Mouse (Mus musculus) embryonic facial prominence, embryonic 11.5 days (tissue): Measurements from ENCODE around the gene Pcyt1a. TPM values are rescaled to one million over a fixed set of nuclear protein-coding genes. Genes with fewer than 3 reads are reported as not detected.

ENCODE experiments used
- ATAC-seq: fragments of 200-750 bp; cut with Nextera tagmentation; replicated peaks from 2 replicates; pipeline ENCODE4 v1.8.0; 2017; ENCODE audit warnings: low read depth; ENCODE audit not compliant: insufficient number of reproducible peaks, low FRiP score, low TSS enrichment
- DNase-seq: peaks from one replicate; pipeline ENCODE4 v3.0.0-alpha.2; 2015; ENCODE audit warnings: low spot score
- H3K27ac ChIP-seq: fragments of 300-500 bp; sonication (generic); replicated peaks from 2 replicates; pipeline ENCODE4 v1.5.1; 2014; ENCODE audit warnings: mild to moderate bottlenecking, low read depth, low read length, control low read depth
- H3K27me3 ChIP-seq: fragments of 300-500 bp; sonication (generic); 2 replicates; pipeline ENCODE4 v1.6.1; 2014; ENCODE audit warnings: mild to moderate bottlenecking, low read length, moderate library complexity, mixed read lengths; ENCODE audit not compliant: control insufficient read depth, insufficient read depth
- H3K36me3 ChIP-seq: fragments of 300-500 bp; sonication (generic); replicated peaks from 2 replicates; pipeline ENCODE4 v1.6.1; 2014; ENCODE audit warnings: low read depth, mild to moderate bottlenecking, low read length, moderate library complexity, mixed read lengths; ENCODE audit not compliant: control insufficient read depth, insufficient read depth
- H3K4me1 ChIP-seq: fragments of 300-500 bp; sonication (generic); 2 replicates; pipeline ENCODE4 v1.6.1; 2014; ENCODE audit warnings: low read length, mixed read lengths; ENCODE audit not compliant: control insufficient read depth, insufficient read depth
- H3K4me2 ChIP-seq: fragments of 300-500 bp; sonication (generic); 2 replicates; pipeline ENCODE4 v1.6.1; 2014; ENCODE audit warnings: low read depth, mild to moderate bottlenecking, control low read depth, low read length, moderate library complexity
- H3K4me3 ChIP-seq: fragments of 300-500 bp; sonication (generic); 2 replicates; pipeline ENCODE4 v1.5.1; 2014; ENCODE audit warnings: low read depth, low read length, control low read depth
- H3K9ac ChIP-seq: fragments of 300-500 bp; sonication (generic); replicated peaks from 2 replicates; pipeline ENCODE4 v1.6.1; 2014; ENCODE audit warnings: mild to moderate bottlenecking, control low read depth, low read length
- H3K9me3 ChIP-seq: fragments of 300-500 bp; sonication (generic); replicated peaks from 2 replicates; pipeline ENCODE4 v1.6.1; 2016; ENCODE audit warnings: mild to moderate bottlenecking, low read length, inconsistent platforms, mixed read lengths; ENCODE audit not compliant: control insufficient read depth
- WGBS: fragments of 180-500 bp; shearing (Covaris S2); extraction: QIAGEN DNeasy Blood & Tissue Kit; methylation state at CpG from one replicate; pipeline ENCODE4 v1.1.7; 2014; 5-methylcytosine and 5-hydroxymethylcytosine counted together
- polyA plus RNA-seq: library from polyadenylated mRNA; unstranded; fragments of >200 nt; fragmentation: Nextera tagmentation; extraction: Ambion mirVana; gene quantifications from 2 replicates; pipeline ENCODE4 v1.2.1, GENCODE M21; 2014

The Pcyt1a gene
- polyA plus RNA-seq, 1 experiment from 2014 or later = 36.7 TPM

DNA sequence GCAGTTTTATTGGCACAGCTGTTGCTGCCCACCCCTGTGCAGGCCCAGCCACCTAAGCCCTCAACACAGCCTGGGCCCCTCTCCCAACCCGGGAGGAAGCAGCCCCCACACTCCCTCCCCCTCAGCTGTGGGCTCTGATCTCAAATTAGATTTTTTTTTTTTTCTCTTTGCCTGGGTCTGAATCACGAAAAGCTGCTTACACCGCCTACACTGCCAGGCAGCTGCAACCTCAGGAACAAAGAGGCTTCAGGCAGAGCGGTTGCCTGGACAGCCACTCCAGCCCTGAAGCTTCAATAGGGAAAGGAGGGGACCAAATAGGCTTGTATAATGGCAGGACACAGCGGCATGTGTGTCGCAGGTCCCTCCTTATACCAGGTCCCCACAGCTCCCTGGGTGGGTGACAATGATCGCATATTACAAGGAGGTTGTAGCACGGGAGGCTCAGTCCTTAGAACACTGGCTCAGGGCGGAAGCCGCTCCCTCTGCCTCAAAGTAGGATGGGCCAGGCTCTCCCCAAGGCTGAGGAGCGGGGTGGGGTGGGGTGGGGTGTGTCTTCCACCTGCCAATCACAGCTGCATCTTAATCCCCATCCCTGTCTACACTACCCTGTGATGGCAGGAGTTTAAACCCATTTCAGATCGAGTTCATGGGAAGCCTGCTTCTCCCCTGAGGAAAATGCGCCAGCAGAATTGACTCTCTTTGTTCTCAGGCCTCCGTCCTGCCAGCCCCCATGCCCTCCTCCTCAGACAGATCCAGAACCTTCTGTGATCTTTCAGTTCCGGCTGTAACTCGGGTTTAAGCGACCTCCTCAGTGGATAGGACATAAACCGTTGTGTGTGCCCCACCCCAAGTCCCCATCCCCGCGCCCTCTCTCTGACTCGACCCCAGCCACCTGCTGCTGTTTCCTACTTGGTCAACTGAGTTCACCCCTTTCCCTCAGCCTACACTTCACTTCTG, 85.6 kb downstream of the Pcyt1a start:
- Histone ChIP-seq H3K4me1 (no peaks in the 10 kb centered on the region), H3K27ac (peak overlapping the region; percentile 88), H3K4me3 (0 out of 2 replicates have a peak overlapping the region, but pooled peaks have one; percentile 7), H3K27me3 (no peaks in the 10 kb centered on the region), H3K9ac (peak overlapping the region; percentile 68), H3K9me3 (no peaks in the 10 kb centered on the region), H3K36me3 (no peaks in the 10 kb centered on the region), H3K4me2 (peak overlapping the region; percentile 39)
- DNase-seq = peak; percentile 75
- WGBS = 17% methylated on average over 21 of the region's 21 CpGs
- peak; percentile 90 for ATAC-seq

GRCm38 (mm10) chr16:32517785-32518481, 87.2 kb downstream of the Pcyt1a start:
- 80% methylated on average over 12 of the region's 12 CpGs for WGBS

GRCm38 (mm10) chr16:32519656-32520371, 89.1 kb downstream of the Pcyt1a start:
- Histone ChIP-seq H3K27ac (no peak overlapping the region), H3K9me3 (no peaks in the 10 kb centered on the region), H3K9ac (no peak overlapping the region), H3K4me1 (no peaks in the 10 kb centered on the region), H3K4me3 (no peak overlapping the region), H3K36me3 (no peaks in the 10 kb centered on the region), H3K27me3 (no peaks in the 10 kb centered on the region), H3K4me2 (no peak overlapping the region)
- WGBS = 80% methylated on average over 15 of the region's 15 CpGs
- DNase-seq = no peak
- no peak for ATAC-seq

More at GRCm38 (mm10) chr16:32517785-32518481, 87.2 kb downstream of the Pcyt1a start:
- ATAC-seq (no peak), DNase-seq (no peak)
- H3K27me3 ChIP-seq = no peaks in the 10 kb centered on the region
- H3K4me3 ChIP-seq = no peak overlapping the region
- no peak overlapping the region for H3K4me2 ChIP-seq
- no peaks in the 10 kb centered on the region for H3K9me3 ChIP-seq
- no peak overlapping the region for H3K27ac ChIP-seq
- H3K36me3 ChIP-seq = no peaks in the 10 kb centered on the region
- no peak overlapping the region for H3K9ac ChIP-seq
- no peaks in the 10 kb centered on the region for H3K4me1 ChIP-seq

- no peak overlapping the region for H3K27ac ChIP-seq
- WGBS = 61% methylated on average over 9 of the region's 9 CpGs
- no peak overlapping the region for H3K4me2 ChIP-seq
- no peaks in the 10 kb centered on the region for H3K9me3 ChIP-seq
- no peak overlapping the region for H3K4me3 ChIP-seq
- H3K4me1 ChIP-seq = no peaks in the 10 kb centered on the region
- DNase-seq (no peak), ATAC-seq (no peak)
- H3K27me3 ChIP-seq = no peaks in the 10 kb centered on the region
- no peak overlapping the region for H3K9ac ChIP-seq
- H3K36me3 ChIP-seq = no peaks in the 10 kb centered on the region
Measured at GRCm38 (mm10) chr16:32520372-32520748, 89.6 kb downstream of the Pcyt1a start.

- WGBS = 85% methylated on average over 6 of the region's 6 CpGs
- DNase-seq (no peak), ATAC-seq (no peak)
- Histone ChIP-seq H3K9me3 (no peaks in the 10 kb centered on the region), H3K27me3 (no peaks in the 10 kb centered on the region), H3K4me3 (no peak overlapping the region), H3K36me3 (no peaks in the 10 kb centered on the region), H3K9ac (no peak overlapping the region), H3K4me1 (no peaks in the 10 kb centered on the region), H3K4me2 (no peak overlapping the region), H3K27ac (no peak overlapping the region)
Measured at GRCm38 (mm10) chr16:32522578-32523194, 92.0 kb downstream of the Pcyt1a start.

DNA sequence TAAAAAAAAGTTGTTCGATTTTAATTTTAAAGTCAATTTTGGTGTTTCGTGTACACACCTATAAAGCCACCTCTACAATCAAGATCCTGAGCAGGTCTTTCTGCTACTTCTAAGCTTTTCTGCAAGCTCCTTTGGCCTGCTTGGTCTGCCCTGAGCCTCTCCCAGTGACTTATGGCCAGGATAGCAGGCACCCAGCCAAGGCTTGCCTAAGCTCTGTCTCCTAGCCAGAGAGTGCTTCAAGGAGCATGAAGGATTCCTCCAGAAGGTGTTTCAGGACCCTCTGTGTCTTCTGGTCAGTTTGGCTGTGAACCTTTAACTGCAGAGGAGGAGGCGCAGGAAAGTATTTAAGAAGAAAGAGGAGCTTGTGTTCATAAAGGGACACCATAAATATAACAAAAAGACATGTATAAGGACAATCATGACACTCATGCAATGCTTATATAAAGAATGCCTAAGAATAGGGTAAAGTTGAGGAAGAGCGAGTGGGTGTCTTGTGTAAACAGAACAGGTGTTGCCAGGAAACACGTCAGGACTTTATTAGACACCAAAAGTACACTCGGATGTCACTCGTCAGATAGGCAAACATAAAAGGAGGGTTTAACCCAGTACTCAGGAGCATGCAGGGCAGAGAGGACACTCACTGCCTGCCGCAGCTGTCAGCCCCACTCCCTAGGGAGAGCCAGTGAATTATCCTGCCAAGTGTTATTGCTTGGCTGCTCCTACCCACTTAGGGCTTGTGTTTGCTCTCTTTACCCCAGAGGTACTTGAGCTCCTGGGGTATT, 92.9 kb downstream of the Pcyt1a start:
- Histone ChIP-seq H3K36me3 (no peaks in the 10 kb centered on the region), H3K9ac (no peak overlapping the region), H3K4me1 (no peaks in the 10 kb centered on the region), H3K9me3 (no peaks in the 10 kb centered on the region), H3K27ac (no peak overlapping the region), H3K27me3 (no peaks in the 10 kb centered on the region), H3K4me2 (no peak overlapping the region), H3K4me3 (no peak overlapping the region)
- DNase-seq (no peak), ATAC-seq (peak; percentile 70; the same call in 1 of the 2 replicates)
- 66% methylated on average over 8 of the region's 8 CpGs for WGBS

DNA sequence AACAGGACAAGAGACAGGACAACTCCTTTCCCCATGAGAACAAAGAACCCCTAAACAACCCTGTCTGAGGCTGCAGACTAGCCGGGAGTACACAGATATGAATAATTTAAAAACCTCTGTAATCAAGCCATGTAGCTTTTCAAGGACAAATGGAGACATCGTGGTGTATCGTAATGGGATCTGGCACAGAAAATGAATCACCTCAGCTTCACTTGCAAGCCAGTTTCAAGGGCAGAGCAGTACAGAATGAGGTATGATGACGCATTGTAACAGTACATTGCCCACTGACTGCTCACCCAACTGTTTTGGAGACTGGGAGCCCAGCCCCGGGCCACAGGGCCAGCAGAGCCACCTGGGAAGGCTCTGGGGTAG, 93.5 kb downstream of the Pcyt1a start:
- WGBS = 67% methylated on average over 5 of the region's 5 CpGs
- H3K9me3 ChIP-seq = no peaks in the 10 kb centered on the region
- no peak overlapping the region for H3K27ac ChIP-seq
- H3K9ac ChIP-seq = no peak overlapping the region
- H3K4me2 ChIP-seq = no peak overlapping the region
- H3K36me3 ChIP-seq = no peaks in the 10 kb centered on the region
- no peak overlapping the region for H3K4me3 ChIP-seq
- no peaks in the 10 kb centered on the region for H3K27me3 ChIP-seq
- ATAC-seq = no peak
- DNase-seq = no peak
- H3K4me1 ChIP-seq = no peaks in the 10 kb centered on the region
